Mouse (Mus musculus): ENCODE data around the gene Tsc22d2. TPM values are rescaled to one million over a fixed set of nuclear protein-coding genes. Genes with fewer than 3 reads are reported as not detected.

Gene Tsc22d2
- 12.8 and 17.0 TPM in 2 replicates for polyA plus RNA-seq (2012; rRNA removed)

DNA sequence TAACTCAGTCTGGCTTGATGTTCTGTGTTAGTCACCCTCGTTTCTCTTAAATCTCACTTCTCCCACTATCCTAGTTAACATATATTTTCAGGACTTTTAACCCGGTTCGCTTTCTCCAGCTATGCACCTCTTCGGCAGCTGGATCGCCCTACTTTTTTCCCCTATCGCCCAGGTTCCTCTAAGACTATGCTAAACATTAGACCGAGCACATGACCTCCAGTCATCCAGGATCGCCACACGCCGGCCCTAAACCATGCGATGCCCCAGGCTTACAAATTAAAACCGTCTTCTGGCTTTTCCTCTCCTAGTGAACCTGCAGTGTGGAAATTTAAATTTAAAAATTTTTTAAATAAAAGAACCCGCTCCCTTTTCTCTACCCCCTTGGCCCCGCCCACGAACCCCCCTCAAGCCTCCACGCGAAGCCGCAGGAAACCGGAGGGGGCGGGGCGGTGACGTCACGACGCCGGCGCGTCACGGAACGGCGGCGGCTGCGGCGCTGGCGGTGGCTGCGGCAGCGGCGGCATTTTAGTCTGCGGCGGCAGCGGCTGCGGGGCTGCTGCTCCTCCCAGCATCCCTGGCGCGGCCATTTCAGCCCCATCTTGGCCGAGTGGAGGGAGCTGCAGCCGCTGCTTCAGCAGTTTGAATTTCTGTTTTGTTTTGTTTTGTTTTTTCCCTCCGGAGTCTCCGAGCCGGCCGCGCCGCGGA lies at the start of gene Tsc22d2:
Gene Tsc22d2 (plus strand): TSS at position 482 of the 705 bp plus-strand sequence.
- DNase-seq (ENCODE audit: low read depth): no peak

- no peak for DNase-seq (ENCODE audit: low read depth)
These were observed 47.8 kb upstream of the Tsc22d2 start for GRCm38 (mm10) chr3:58366756-58367155.

DNA sequence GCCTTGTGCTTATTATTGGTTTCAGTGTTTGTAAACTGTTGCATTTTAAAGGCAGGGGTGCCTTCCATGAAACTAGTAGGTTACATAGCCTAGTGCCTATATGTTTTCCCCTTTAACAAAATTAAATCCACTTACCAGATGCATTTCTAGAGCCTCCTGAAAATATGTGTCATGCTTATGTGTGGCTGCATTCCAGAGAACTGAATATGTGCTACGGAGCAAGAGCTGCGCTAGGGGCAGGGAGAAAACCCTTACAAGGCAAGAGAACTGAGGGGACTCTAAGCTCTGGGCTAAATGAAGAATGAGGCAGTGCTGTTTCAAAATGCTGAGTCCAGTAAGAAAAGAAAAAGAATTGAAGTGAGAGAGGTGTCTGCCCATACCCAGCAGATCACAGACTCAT lies 43.7 kb upstream of the Tsc22d2 start:
- no peak for DNase-seq (ENCODE audit: low read depth)

GRCm38 (mm10) chr3:58372066-58372904 lies 42.2 kb upstream of the Tsc22d2 start:
- DNase-seq (ENCODE audit: low read depth): peak; percentile 82

GRCm38 (mm10) chr3:58372905-58373208 lies 41.7 kb upstream of the Tsc22d2 start:
- no peak for DNase-seq (ENCODE audit: low read depth)

GRCm38 (mm10) chr3:58374281-58374680 lies 40.2 kb upstream of the Tsc22d2 start:
- DNase-seq (ENCODE audit: low read depth): no peak

DNA sequence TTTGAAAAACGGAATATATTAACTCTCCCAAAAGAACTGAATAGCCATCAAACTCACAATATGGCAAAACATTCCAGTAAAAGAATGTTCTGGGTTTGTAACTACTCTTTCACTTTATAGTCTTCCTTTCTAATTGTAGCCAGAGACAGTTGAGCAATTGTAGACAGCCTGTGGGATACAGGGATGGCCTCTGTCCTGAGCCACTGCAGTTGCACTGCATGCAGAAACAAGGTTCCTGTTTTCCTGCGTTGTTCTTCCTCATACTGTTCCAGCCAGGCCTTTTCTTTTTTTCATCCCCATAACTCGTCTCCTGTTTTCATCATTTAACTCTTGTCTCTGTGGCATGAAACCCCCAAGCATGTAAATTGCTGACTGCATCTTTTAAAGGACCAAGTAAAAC lies 37.8 kb upstream of the Tsc22d2 start:
- no peak for DNase-seq (ENCODE audit: low read depth)

GRCm38 (mm10) chr3:58377589-58378134 lies 36.9 kb upstream of the Tsc22d2 start:
- DNase-seq (ENCODE audit: low read depth): no peak

DNA sequence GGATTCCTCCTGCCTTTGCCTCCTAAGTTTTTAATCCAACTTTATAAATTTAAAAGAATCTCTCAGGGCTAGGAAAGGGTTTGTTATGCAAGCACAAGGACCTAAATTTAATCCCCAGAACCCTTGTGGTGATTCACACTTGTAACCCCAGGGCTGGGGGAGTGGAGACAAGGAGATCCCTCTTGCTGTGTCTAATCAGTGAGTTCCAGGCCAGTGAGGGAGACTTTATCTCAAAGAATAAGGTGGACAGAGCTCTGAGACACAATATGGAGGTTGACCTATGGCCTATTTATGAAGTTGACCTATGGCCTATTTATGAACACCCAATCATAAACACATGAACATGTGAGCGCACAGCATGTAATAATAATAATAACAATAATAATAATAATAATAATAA lies 31.8 kb upstream of the Tsc22d2 start:
- DNase-seq (ENCODE audit: low read depth): no peak

GRCm38 (mm10) chr3:58385060-58385459 lies 29.5 kb upstream of the Tsc22d2 start:
- peak; percentile 82 for DNase-seq (ENCODE audit: low read depth)

DNA sequence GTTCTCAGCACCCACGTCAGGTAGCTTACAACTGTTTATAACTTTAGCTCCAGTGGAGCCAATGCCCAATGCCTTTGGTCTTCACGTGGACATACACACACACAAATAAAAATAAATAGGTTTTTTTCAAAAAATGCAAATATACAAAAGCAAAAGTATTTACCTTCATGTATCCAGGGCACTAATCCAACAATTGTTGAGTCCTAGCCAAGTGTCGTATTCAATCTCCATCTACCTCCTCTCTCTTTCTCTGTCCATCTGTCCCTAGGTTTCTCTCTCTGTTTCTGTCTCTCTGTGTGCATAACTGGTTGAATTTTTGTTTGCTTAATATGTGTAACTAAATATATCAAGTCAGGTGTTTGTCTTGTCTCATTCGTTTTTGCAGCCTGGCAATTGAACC lies 25.8 kb upstream of the Tsc22d2 start:
- DNase-seq (ENCODE audit: low read depth): no peak

DNA sequence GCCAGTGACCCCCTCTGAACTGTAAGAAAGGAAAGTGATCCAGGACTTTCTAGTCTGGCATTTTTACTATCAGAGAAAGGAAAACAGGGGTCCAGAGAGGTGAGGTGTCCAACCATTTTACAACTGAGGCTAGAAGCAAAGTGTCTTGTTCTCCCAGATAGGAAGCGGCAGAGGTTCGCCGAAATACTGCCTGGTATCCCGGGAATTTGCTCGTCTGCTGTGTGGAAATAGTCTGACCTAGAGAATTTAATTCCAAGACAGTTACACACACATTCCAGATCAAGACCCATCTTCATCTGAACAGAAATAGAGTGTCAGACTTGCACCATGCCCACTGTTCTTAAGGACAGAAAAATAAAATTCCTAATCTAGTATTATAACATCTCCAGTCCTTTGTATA lies 16.0 kb upstream of the Tsc22d2 start:
- no peak for DNase-seq (ENCODE audit: low read depth)

GRCm38 (mm10) chr3:58399931-58400330 lies 14.6 kb upstream of the Tsc22d2 start:
- no peak for DNase-seq (ENCODE audit: low read depth)

- DNase-seq (ENCODE audit: low read depth): no peak
These were observed 2.8 kb upstream of the Tsc22d2 start for GRCm38 (mm10) chr3:58411669-58412068.

DNA sequence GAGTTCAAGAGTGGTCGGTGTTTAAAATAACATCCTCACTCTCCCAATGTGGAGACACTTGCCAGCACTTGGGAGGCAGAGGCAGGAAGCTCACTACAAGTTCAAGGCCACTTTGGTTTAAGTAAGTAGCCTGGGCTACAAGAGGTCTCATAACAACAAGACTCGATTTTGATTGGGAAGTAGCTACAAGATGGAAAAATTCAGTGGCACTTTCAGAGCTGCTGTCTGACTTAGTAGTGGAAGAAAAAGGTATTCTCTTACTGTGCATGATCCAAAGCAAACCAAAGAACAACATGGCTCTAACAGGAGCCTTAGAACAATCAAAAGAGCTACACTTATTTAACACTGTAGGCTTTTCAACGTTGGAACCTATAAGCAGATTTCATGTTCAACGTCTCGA lies 844 bp upstream of the Tsc22d2 start:
- DNase-seq (ENCODE audit: low read depth): no peak

DNA sequence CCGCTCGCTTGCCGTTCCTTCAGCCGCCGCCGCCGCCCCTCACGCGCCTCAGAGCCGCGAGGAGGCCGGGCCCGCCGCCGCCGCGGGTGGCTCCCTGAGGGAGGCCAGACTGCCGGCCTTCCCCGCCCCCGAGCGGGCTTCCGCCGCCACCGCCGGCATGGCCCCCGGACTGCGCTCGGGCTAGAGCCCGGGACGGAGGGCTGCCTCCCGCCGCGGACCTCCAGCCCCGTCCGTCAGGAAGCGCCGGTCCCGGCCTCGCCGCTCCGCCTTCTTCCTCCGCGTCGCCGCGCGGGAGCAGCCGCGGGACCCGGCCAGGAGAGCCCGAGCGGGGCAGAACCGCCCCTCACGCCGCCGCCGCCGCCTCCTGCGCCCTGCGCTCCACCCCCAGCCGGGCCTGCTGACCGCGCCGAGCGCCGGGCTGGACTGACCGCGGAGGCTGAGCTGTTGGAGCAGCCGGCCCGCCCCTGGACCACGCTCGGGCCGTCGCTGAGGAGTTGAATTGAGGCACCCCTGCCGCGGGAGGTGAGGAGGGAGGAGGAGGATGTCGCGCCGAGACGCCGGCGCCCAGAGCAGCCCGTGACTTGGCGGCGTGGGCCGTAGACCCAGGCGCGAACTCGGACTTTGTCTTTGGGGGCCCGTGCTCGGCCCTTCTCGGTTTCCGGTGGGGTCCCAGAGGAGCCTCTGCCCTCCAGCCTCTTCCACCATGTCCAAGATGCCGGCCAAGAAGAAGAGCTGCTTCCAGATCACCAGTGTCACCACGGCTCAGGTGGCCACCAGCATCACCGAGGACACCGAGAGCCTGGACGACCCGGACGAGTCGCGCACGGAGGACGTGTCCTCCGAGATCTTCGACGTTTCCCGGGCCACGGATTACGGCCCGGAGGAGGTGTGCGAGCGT lies 720 bp downstream of the Tsc22d2 start:
- DNase-seq (ENCODE audit: low read depth): no peak

- DNase-seq (ENCODE audit: low read depth): no peak
These were observed 1.6 kb downstream of the Tsc22d2 start for GRCm38 (mm10) chr3:58415884-58416725.

DNA sequence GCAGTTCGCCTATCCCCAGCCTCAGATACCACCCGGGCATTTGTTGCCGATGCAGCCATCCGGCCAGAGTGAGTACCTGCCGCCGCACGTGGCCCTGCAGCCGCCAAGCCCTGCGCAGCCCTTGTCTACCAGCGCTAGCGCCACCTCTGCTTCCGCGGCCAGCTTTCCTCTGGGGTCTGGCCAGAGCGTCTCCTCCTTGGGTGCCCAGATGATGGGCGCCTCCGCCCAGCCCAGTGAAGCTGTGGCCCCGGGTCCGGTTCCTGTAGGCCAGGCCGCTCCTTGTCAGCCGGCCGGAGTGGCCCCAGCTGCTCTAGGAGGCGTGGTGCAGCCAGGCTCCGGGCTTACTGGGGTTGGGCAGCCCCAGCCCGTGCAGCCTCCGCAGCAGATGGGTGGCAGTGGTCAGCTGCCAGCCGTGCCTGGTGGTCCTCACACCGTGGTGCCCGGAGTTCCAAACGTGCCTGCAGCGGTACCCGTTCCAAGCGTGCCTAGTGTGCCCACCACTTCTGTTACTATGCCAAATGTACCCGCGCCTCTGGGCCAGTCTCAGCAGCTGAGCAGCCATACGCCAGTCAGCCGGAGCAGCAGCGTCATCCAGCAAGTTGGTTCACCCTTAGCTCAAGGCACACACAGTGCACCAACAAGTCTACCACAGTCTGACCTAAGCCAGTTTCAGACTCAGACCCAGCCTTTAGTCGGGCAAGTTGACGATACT lies 2.4 kb downstream of the Tsc22d2 start:
- DNase-seq (ENCODE audit: low read depth): no peak

DNA sequence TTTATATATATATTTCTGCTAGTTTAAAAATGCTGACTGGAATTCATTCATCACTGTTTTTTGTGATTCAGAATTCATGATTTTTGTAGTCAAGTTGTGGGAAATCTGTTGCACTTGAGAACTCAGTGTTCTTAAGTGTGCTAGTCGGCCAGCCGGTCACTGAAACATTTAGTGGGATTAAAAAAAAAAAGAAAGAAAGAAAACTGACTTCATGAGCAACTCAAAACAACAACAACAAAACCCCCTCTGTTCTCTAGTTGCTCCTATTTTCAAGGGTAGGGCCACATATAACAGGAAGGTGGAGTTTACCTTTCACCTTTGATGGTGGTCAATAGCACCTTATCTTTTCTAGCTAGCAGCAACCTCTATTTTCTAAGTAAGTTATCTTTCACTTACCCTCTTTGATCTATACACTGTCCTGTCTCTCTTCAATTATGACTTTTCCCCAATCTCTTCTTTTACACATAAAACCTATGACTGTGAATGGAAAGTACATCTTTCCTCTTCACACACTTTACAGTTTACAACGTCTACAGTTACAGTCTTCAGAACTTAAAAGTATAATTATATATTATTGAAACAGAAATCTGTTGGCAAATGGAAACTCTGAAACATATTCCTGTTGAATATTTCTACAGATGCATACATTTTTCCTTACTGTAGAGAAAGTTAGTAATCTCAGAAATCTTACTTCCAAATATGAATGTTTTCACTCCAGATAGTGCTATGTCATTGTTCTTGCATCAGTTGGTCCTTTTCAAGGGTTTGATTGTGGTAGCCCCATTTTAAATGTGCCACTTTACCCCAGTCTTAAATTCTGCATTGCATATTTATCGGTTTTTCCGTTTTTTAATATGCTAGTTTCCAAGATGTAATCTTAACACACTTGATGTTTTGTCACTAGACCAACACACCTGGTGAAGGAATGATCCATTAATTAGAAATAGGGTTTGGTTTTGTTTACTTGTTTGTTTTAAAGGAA lies 4.5 kb downstream of the Tsc22d2 start:
- no peak for DNase-seq (ENCODE audit: low read depth)
